Mouse (Mus musculus): ENCODE measurements around the gene Wdfy1.

The Wdfy1 gene

DNA sequence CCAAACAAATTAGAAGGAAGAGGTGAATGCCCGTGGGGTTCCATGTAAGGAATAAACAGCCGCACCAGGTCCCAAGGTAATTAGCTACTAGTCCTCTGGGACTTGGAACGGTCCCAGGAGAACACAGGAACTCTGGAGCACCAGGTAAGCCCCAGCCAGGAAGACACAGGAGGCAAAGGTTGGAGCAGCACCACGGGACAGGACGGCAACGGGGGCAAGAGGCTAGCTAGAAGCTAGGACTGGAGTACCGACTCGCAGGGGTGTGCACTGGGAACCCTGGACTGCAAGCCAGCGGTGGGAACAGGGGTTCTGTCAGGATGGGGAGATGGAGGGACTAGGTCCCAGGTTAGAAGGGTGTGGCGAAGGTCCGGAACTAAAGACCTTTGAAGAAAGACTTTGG is 15.3 kb downstream of the Wdfy1 start:
- DNase-seq = peak; percentile 93

DNA sequence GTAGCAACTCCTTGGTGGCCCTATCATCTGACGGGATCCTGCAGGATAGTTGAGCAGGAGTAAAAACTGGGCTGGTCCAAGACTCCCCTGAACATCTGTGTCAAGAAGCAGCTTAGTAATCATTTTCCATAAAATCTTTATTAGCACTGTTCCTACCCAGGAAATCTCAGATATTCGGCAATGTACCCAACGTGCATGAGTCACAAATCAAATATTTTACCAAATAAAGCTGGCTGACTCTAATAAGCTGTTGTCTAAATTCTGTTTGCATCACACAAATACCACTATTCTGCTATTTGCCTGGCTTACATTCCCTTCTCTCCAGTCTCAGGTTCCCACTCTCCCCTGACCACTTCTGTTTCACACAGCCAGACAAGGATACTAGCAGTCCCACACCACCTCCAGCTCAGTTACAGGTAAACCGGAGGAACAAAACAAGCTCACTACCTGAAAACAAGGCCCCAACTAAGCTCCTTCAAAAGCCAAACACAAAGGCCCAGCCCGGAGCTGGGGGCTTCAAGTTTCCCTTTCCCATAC is 16.4 kb downstream of the Wdfy1 start:
- no peak for DNase-seq

DNA sequence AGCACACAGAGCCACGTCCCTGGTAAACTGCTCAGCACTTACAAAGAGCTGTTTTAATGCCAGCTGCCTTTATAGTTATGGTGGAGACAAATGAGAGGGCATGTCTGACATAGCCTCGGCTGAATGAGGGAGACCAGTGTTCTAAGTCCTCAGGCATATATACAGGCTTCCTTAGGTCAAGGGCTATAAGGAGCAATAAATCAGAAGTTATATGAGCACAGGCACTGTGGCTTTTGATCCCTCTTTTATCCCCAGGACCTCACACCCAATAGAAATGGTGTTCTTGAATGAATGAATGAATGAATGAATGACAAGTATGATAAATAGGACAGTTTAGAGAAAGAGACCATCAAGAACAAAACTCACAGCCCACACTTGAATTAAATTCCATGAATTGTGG is 16.9 kb downstream of the Wdfy1 start:
- no peak for DNase-seq

DNA sequence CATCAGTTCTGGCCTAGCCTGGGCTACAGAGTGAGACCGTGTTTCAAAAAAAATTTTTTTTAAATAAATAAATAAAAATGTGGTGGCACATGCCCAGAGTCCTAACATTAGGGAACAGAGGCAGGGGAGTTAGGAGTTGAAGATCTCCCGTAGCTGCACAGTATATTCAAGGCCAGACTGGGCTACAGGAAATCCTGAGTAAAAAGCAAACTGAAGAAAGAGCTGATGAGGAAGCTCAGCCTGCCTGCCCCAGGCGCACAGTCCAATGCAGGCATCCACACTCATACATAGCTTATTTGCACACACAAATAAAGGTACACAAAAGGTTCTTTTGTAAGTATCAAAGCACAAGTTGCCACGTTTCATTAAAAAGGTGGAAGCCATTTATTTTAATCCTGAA is 18.3 kb downstream of the Wdfy1 start:
- no peak for DNase-seq

DNA sequence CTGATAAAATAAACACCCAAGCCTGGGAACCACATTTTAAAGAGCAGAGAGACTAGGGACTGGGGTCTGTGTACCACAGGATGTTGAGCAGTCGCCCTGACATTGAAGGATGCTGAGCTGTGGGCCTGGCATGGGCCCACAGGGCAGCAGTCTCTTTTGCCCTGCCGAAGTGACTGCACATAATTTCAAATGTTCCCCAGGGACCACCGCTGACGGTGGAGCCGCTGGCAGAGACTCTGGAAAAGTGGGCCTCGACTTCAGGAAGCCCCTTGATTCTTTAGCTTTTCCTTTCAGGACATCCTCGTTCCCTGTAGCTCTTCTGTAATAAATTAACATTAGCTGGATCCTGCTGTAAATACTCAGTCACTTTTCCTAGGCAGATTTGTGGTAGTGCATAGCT is 18.8 kb downstream of the Wdfy1 start:
- peak; percentile 69 for DNase-seq

DNA sequence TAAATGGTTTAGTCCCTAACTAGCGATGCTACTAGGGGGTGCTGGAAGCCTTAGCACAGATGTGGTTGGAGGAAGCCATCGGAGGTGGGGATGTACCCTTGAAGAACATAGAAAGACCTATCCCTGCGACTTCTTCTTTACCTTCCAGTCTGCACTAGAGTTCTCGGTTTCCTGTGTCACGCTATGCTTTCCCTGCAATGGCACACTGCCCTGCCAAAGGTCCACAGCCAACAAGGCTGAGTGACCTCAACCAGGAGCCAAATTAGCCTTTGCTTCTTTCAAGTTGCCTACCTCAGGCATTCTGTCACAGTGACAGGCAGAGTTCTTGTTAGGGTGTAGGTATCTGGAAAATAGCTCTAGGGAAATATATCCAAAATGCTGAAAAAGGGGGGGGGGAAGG is 19.5 kb downstream of the Wdfy1 start:
- DNase-seq = peak; percentile 57

DNA sequence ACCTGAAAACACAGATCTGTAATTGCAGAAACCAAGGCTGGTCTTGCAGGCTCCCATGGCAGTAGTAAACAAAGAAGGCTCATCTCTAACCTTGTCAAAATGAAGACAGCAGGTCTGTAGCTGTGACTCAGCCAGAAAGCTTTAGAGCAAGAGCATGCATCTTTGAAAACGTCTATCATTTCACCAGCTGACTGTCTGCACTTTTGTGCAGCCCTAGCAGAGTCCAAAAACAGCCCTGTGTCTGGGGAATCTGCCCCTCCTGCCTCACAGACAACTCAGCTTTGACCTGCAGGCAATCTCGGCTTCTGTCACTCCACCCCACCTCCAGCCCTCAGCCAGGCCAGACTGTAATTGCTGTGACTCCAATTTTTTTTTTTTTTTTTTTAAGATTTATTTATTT is 20.6 kb downstream of the Wdfy1 start:
- no peak for DNase-seq

DNA sequence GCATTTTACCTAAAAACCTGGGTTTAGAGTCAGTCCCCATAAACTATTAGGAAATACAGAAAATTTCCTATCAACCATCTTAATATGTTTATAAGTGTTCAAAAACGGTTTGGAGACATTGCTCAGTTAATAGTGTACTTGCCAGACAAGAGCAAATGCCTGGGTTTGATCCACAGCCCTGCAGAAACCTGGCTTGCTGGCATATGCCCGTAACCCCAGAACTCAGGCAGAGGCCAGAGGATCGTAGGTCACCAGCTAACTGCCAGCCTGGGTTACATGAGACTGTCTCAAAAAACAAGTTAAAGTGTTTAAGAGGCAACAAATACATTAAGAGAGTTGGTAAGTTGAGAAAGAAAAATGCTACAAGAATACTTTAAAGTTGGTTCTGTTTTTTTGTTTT is 21.0 kb downstream of the Wdfy1 start:
- DNase-seq = no peak

DNA sequence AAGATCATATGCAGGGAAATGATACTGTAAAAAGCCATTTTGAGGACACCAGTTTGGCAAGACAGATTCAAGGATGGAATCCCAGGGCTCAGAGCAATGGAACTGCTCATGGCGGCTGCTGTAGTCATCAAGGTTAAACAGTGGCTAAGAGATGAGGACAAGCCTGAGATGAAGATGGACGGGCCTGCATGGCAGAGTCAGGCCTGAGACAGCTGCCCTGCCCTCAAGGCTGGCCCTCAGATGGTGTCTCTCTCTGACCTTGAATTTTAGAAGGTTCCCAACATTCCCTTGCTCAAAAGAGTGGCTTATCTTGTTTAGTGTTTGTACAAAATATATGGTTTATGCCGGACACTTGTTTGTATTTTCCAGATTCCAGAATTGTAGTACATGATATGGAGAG is 22.5 kb downstream of the Wdfy1 start:
- no peak for DNase-seq

DNA sequence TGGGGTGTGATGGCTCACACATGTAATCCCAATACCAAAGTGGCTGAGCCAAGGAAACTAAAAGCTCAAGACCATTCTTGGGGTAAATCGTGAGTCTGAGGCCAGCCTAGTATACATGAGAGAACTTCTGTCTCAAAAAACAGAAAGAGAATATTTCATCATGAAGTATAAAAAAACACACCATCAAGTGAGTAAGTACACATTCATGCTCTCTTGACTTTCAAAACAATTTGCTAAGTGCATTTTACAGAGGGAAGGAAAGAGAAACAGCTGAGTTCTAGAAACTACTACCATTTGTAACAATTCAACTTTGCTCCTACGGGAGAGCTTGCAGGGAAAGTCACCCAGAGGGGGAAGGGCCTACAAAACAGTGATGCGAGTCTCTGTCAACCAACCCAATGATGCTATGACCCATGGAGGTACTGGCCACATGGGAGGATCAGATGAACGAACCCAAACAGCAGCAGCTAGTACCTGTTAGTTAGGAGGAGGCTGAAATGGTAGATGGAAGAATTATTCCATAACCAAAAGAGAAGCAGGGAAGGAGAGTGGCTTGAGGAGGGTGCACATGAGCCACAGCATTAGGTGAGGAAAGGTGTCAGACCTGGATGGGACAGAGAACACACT is 23.1 kb downstream of the Wdfy1 start:
- no peak for DNase-seq

DNA sequence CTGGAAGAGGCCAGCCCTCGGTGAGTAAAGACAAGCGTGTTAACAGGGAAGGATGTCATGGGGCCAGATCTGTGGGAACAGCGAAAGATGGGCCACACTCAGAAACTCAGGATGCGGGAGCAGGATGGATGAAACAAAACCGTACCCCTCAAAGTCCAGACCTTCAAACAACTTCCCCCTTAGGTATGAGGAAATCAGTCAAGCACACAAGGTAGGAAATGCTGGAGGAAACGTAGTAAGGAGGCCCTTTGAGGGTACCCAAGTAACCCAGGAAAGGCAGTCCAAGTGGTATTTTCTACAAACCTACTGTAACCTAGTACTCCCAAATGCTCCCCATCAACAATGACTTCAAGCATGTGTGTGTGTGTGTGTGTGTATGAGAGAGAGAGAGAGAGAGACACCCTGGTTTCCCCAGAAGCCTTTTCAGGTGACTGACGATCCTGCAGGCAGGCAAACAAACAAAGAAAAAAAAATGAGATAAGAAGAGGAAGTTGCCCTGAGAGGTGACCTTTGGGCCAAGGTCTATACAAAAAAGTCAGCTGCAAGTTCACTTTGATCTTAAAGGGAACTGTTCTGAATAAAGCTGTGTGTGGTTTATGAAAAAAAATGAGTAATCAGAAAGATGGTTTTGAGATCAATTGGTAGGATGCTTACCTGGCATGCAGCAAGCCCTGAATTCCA is 23.8 kb downstream of the Wdfy1 start:
- no peak for DNase-seq

DNA sequence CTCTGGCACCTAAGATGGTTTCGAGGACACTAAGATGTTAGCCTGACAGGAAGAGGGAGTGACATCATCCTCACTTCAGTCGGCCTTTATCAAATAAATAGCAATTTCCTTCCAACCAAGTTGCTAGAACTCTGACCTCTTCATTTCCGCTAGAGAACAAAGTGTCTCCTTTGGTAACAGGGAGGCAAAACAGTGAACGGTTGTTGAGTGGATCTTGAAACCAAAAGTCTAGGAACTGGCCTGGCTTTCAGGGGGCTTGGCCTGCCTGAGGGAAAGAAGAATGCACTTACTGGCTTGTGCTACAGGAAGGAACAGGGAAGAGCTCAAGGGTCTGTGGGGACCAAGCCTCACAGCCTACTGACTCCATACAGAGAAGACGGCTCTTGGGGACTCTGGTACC is 24.8 kb downstream of the Wdfy1 start:
- DNase-seq = peak; percentile 74

DNA sequence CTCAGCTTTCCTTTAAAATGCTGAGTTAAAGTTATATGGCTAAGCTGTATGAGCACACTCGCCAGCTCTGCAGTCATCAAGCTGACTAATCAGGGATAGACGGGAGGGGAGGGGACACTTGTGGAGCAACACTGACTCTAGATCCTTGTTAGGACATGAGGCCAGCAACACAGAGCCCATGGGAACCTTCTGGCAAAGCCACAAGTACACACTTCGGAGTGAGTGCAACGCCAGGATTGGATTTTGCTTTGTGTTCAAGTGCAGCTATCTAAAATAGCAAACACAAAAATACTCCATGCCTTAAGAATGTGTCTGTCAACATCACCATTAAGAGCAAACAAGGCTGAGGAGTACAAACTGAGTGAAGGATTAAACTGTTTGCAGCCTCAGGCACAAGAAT is 29.9 kb downstream of the Wdfy1 start:
- DNase-seq = no peak

DNA sequence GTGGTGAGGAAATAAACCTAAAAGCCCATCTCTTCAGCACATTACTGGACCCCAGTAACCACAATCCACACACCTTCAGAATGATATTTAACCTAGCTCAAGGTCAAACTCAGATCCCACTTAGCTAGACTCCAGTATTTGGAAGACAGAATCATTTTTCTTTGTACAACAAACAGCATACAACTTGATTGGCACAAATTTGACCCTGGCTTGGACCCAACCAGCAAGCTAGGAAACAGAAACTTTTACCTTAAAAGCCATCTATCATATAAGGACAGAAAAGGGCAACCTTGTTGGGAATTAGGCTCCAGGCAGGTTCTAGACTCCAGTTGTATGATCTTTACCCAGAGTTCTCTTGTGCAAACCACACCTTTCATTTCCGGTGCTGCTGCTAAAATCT is 32.6 kb downstream of the Wdfy1 start:
- no peak for DNase-seq

DNA sequence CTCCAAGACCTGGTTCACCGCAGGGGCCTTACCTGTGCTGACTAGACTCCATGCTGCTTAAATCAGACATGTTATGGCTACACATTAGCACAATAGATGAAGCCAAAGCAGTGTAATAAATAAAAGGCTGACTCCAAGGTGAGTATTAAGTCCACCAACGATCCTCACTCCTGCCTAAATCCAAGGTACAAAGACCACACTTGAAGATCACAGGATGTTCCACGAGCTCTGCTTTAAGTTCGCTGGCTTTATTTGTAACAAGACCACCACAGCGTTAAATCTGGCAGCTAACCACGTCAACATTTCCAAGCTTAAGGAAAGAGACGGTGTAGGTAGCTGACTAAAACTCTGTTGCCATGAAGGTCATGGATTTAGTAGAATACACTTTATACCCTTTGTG is 33.0 kb downstream of the Wdfy1 start:
- DNase-seq = peak; percentile 75

DNA sequence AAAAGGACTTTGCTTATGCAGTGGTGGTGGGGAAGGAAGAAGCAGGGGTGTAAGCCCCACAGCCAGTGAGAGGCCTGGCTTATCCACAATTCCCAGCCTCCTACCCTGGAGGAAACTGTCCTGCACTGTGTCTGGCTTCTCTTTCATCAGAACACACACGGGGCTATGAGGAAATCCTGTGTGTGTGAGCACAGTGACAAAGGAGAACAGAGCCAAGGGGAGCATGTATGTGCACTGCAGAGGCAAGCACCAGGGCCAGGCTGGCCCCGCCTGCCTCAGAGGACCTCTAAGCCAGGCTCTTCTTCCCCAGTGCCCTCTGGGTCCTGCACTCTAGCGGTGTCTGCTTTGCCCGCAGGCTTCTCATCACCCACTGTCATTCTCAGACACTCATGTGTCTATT is 34.9 kb downstream of the Wdfy1 start:
- no peak for DNase-seq

DNA sequence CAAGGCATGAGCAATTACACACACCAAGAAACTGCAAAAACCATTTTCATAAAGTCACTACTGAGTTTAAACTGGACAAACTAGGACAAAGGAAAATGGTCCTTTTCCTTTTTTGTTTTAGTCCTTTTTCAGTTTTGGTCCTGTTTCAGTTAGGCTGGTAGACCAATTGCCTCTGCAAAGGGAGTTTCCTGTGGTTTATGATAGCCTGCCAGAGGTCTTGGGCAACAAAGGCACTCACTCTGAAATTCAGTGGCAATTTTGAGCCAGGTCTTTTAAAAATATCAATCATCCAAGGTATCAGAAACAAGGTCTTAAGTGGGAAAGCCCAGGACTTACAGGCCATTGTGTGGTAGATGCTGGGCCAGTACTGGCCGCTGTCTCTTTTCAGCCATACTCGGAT is 36.2 kb downstream of the Wdfy1 start:
- no peak for DNase-seq

DNA sequence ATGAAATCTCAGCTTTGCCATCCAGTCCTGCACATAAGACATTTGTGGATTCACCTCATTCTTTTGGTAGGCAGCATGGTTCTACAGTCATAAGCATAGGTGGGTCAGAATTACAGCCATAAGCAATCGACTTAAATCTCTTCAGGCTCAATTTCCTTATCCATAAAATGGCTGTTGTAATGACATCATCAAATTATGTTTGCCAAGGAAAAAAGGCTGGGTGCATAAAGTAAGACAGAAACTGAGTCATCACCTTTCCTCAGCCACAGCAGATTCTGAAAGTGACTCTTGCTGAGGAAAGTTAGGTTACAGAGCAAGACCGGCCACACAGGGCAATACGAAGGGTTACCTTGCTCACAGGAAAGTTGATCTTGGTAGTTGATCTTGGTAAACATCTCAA is 39.5 kb downstream of the Wdfy1 start:
- DNase-seq = no peak

DNA sequence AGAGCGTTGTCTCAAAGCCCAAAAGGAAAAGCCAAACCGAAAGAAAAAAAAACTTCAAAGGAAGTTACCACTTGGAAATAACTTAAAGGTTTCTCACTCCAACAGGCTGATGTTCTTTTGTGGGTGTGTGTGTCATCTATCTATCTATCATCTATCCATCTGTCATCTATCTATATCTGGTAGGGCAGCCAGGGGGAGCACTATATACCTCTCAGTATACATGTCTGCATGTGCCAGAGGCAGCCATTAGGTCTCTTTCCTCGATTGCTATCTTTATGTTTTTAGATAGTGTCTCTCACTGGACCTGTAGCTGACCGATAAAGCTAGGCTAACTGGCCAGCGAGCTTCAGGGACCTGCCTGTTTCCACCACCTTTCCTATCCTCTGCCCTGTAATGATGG is 41.1 kb downstream of the Wdfy1 start:
- no peak for DNase-seq

DNA sequence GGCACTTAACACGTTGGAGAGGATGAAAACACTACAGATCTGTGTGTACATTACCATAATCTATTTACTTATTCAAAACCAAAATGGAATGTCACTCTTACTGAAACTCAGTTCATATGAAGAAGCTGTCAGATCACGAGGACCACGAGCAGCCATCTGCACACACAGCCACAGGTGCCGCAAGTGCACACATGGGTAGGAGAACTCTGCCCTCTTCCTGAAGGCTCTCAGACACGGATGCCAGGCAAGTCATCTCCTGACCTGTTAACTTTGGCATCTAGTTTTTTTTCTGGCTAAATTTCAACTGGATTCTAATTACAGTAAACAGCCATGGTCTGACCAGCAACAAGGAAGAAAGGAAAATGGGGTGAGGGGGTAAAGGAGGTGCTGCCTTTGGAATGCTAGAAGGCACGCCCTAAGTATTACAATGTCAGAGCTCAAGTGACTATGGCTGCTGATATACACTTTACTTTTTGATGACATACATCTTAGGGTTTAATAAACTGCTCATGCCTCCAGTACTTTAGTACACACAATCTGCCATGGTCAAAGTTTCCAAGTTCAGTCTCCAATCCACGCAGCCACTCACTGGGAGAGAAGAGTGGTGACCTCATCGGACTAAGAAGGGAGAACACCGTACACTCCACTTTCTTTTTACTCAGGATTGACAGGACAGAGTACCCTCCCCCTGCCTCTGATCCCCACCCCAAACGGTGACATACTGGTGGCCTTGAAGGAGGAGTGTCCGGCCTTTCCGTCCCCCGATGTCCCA is 61.6 kb downstream of the Wdfy1 start:
- DNase-seq = peak; percentile 88

DNA sequence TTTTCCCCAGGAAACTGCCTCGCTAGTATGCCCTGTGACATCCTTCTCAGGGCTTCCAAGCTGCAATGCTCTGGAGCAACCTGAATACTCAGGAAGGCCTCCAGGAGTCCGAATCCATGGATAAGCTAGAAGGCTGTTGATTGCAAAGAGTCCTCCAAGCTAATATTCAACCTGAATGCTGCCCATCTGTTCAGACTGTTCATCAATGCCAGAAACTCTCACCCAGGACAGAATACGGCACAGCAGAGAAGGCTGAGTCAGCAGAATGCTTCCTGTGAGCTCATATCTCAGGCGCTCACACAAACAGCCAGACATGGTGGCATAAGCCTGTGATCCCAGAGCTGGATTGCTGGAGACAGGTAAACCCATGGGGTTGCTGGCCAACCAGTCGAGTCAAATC is 62.9 kb downstream of the Wdfy1 start:
- DNase-seq = peak; percentile 72

DNA sequence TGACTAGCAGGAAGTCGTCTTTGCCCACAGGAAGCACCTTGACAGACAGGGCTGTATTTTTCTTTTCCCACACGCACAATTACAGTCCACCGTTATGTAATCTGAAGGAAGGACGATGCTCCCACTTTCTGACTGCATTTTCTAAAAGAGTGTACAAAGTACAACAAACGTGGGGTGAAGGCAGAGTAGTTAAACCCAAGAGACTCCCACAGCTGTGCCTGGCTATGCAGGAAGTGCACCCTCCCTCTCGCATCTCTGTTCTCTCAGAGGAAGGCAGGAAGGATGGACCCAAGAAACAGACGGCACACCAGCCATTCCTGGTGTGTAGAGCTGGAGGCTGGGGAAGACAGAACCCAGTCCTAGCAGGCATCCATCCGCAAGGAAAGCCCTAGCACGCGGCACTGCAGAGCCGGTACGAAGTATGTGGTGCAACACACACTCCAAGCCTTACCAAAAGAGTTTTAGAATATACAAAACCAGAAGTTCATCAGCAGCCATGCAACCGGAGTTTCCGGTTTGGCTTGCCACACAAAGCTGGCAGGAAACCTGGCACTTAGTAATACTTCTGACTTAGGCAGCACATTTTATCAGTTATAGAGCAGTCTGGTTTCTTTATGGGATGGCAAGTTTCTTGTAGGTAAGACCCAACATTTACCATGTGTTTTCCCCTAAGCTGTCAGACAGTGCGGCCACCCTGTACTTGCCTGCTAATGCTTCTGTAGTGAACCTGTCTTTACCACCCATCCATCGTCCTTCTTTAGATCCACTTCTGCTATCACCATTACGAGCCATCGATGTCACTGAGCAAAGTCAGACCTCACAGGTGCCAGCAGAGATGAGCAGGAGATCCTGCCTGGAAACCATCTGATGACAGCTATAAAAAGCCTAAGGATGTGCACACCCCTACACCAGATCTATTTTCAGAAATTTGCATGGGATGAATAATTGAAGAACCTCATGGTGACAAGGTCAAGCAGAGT is 64.5 kb downstream of the Wdfy1 start:
- peak; percentile 77 for DNase-seq

DNA sequence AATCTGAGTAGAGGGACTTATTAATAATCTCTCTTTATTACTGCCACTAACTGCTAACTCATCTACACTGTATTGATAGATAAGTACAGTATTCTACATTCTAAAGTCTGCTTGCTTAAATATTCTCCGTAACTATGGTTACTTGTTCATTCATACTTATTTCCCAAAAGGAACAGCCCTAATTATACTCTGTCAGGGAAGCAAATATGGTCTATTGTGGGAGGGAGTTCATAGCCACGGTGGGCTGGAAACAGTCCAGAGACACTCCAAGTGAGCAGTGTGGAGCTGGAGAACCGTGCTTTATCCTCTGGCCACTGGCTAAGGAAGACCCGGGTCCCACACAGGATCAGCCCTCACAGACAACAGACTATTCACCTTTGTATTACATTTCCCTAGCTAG is 65.3 kb downstream of the Wdfy1 start:
- DNase-seq = no peak

Measured in kidney, adult 9 months (tissue).